In genomic region chr7:125708100-125708499, GRCm38 (mm10) we compare ENCODE assay signal across 7 mouse cellular contexts. TPM values are rescaled to one million over a fixed set of nuclear protein-coding genes. Genes with fewer than 3 reads are reported as not detected.
DNase-seq lines count a peak whose midpoint lies in the region; ATAC-seq and TF ChIP-seq lines count a peak whose summit lies in the region.

No protein-coding gene starts in this region.

- H3K27me3 ChIP-seq in megakaryocyte, embryonic 14.5 days (replicated peaks): no peaks in the 10 kb centered on the region
- no peaks in the 10 kb centered on the region for H3K27me3 ChIP-seq in limb, embryonic 14.5 days (ENCODE audit: control insufficient read depth, insufficient read depth, low read length)
- H3K27me3 ChIP-seq in stomach, embryonic 15.5 days (replicated peaks): no peaks in the 10 kb centered on the region

- H3K9ac ChIP-seq in limb, embryonic 14.5 days (ENCODE audit: low read depth, low read length, severe bottlenecking): peak overlapping the region; percentile 89
- peak overlapping the region; percentile 67; the same call in 1 of the 2 replicates for H3K9ac ChIP-seq in stomach, embryonic 15.5 days

- peaks cover 34% of the 10 kb centered on the region for H3K36me3 ChIP-seq in megakaryocyte, embryonic 14.5 days (replicated peaks; ENCODE audit: low read length)
- H3K36me3 ChIP-seq in limb, embryonic 14.5 days (ENCODE audit: control insufficient read depth, insufficient read depth, low read length): peaks cover 25% of the 10 kb centered on the region
- peaks cover 15% of the 10 kb centered on the region for H3K36me3 ChIP-seq in stomach, embryonic 15.5 days

- no peaks in the 10 kb centered on the region for H3K9me3 ChIP-seq in megakaryocyte, embryonic 14.5 days
- H3K9me3 ChIP-seq in limb, embryonic 14.5 days (ENCODE audit: control insufficient read depth, low read length): no peaks in the 10 kb centered on the region
- H3K9me3 ChIP-seq in stomach, embryonic 15.5 days: no peaks in the 10 kb centered on the region

- WGBS in limb, embryonic 14.5 days: 1% methylated on average over 15 of the region's 15 CpGs
- WGBS in stomach, embryonic 15.5 days: under 1% methylated on average over 15 of the region's 15 CpGs

- TF ChIP-seq POLR2A in embryonic fibroblast, embryonic 13.5 days (IDR thresholded peaks at IDR 0.05; ENCODE audit: low read depth, low read length): no peak
- TF ChIP-seq POLR2A in limb, embryonic 14.5 days (IDR thresholded peaks at IDR 0.05; ENCODE audit: borderline replicate concordance, extremely low read depth, insufficient read depth, insufficient read length): no peak

- H3K27ac ChIP-seq in embryonic fibroblast, embryonic 13.5 days (ENCODE audit: insufficient read depth, low read length): no peak overlapping the region
- H3K27ac ChIP-seq in limb, embryonic 14.5 days (replicated peaks; ENCODE audit: low read depth, low read length): peak overlapping the region; percentile 94
- H3K27ac ChIP-seq in stomach, embryonic 15.5 days: no peak overlapping the region

- peak; percentile 38 for DNase-seq in limb, embryonic 14.5 days (ENCODE audit: low spot score)
- no peak for DNase-seq in left cerebral cortex, postnatal 4 days
- DNase-seq in kidney, postnatal 4 days: no peak

- intact Hi-C loops in left cerebral cortex, postnatal 4 days (cut with DNase I): no loop called here

- H3K4me2 ChIP-seq in limb, embryonic 14.5 days (replicated peaks; ENCODE audit: low read depth, low read length, severe bottlenecking): peak overlapping the region; percentile 82
- peak overlapping the region; percentile 79 for H3K4me2 ChIP-seq in stomach, embryonic 15.5 days

- H3K4me3 ChIP-seq in megakaryocyte, embryonic 14.5 days (replicated peaks): peak overlapping the region; percentile 99
- peak overlapping the region; percentile 78 for H3K4me3 ChIP-seq in embryonic fibroblast, embryonic 13.5 days (ENCODE audit: insufficient read depth, low read length)
- peak overlapping the region; percentile 78 for H3K4me3 ChIP-seq in limb, embryonic 14.5 days (replicated peaks; ENCODE audit: low read length)
- H3K4me3 ChIP-seq in stomach, embryonic 15.5 days (replicated peaks): peak overlapping the region; percentile 90

- peaks cover 64% of the 10 kb centered on the region for H3K4me1 ChIP-seq in megakaryocyte, embryonic 14.5 days
- H3K4me1 ChIP-seq in embryonic fibroblast, embryonic 13.5 days (ENCODE audit: control insufficient read depth, insufficient read depth, low read length): peaks cover 6% of the 10 kb centered on the region
- H3K4me1 ChIP-seq in limb, embryonic 14.5 days (ENCODE audit: control insufficient read depth, insufficient read depth, low read length): peaks cover 32% of the 10 kb centered on the region
- H3K4me1 ChIP-seq in stomach, embryonic 15.5 days: peaks cover 29% of the 10 kb centered on the region

- no peak for ATAC-seq in megakaryocyte, adult 5-6 weeks (ENCODE audit: poor library complexity, severe bottlenecking)
- peak; percentile 7; the same call in 1 of the 2 replicates for ATAC-seq in limb, embryonic 14.5 days (ENCODE audit: low FRiP score, low read depth)
- ATAC-seq in stomach, embryonic 15.5 days (ENCODE audit: insufficient read depth, low FRiP score, low read depth): no peak

- no peak for TF ChIP-seq CTCF in embryonic fibroblast, embryonic 13.5 days (IDR thresholded peaks at IDR 0.05; ENCODE audit: borderline replicate concordance, insufficient read depth, low read length)

RNA-seq across cellular contexts. Expression of gene D430042O09Rik, which starts 0.4 kb away (rescaled TPM):
- polyA plus RNA-seq in megakaryocyte, embryonic 14.5 days (2012; ENCODE audit: insufficient read depth, low replicate concordance): 1.5 and 2.6 TPM in 2 replicates
- total RNA-seq in megakaryocyte, adult 5-6 weeks (2015): 8.0 and 12.1 TPM in 2 replicates
- 7.9 and 10.2 TPM in 2 replicates for total RNA-seq in megakaryocyte, adult 5-6 weeks (2017)
- polyA plus RNA-seq in embryonic fibroblast, embryonic 13.5 days (2011; ENCODE audit: insufficient read length, low read depth, missing spikeins): 13.0 and 13.5 TPM in 2 replicates
- 18.9 and 21.3 TPM in 2 replicates for polyA plus RNA-seq in limb, embryonic 14.5 days (2012; rRNA removed)
- 8.8 and 10.0 TPM in 2 replicates for polyA plus RNA-seq in limb, embryonic 14.5 days (2014; fragmentation: Nextera tagmentation; extraction: Ambion mirVana)
- 6.0 and 8.0 TPM in 2 replicates for polyA plus RNA-seq in stomach, embryonic 15.5 days (2015; fragmentation: Nextera tagmentation; extraction: Ambion mirVana)
- total RNA-seq in left cerebral cortex, postnatal 4 days (2021): 10 to 100 TPM; 24.3 to 27.5 TPM

RNA-seq across cellular contexts. Expression of gene Gtf3c1, which starts 0.5 kb away (rescaled TPM):
- 55.0 and 77.2 TPM in 2 replicates for polyA plus RNA-seq in megakaryocyte, embryonic 14.5 days (2012; ENCODE audit: insufficient read depth, low replicate concordance)
- 12.7 and 13.0 TPM in 2 replicates for total RNA-seq in megakaryocyte, adult 5-6 weeks (2015)
- 22.4 and 27.5 TPM in 2 replicates for total RNA-seq in megakaryocyte, adult 5-6 weeks (2017)
- 74.2 and 93.3 TPM in 2 replicates for polyA plus RNA-seq in embryonic fibroblast, embryonic 13.5 days (2011; ENCODE audit: insufficient read length, low read depth, missing spikeins)
- 40.7 and 55.1 TPM in 2 replicates for polyA plus RNA-seq in limb, embryonic 14.5 days (2012; rRNA removed)
- 27.9 and 33.0 TPM in 2 replicates for polyA plus RNA-seq in limb, embryonic 14.5 days (2014; fragmentation: Nextera tagmentation; extraction: Ambion mirVana)
- polyA plus RNA-seq in stomach, embryonic 15.5 days (2015; fragmentation: Nextera tagmentation; extraction: Ambion mirVana): 20.2 and 23.7 TPM in 2 replicates
- total RNA-seq in left cerebral cortex, postnatal 4 days (2021): 10 to 100 TPM; 87.1 to 93.0 TPM
